Mouse (Mus musculus): ENCODE results near the gene Sipa1l3. TPM values are rescaled to one million over a fixed set of nuclear protein-coding genes. Genes with fewer than 3 reads are reported as not detected.

Sipa1l3 gene
- polyA plus RNA-seq, 1 experiment = 19.0 TPM

GRCm38 (mm10) chr7:29508522-29508921 lies 9.9 kb downstream of the Sipa1l3 start:
- Histone ChIP-seq H3K36me3 (ENCODE audit: control insufficient read depth, insufficient read depth) (no peaks in the 10 kb centered on the region), H3K79me2 (ENCODE audit: control insufficient read depth, insufficient read depth) (peaks cover 94% of the 10 kb centered on the region), H3K27me3 (ENCODE audit: control insufficient read depth, insufficient read depth, insufficient read length) (no peaks in the 10 kb centered on the region), H3K4me2 (ENCODE audit: low read depth) (no peak overlapping the region), H3ac (ENCODE audit: control insufficient read depth, insufficient read length) (no peak overlapping the region), H3K4me3 (no peak overlapping the region)
- TF ChIP-seq TCF3 (IDR thresholded peaks at IDR 0.05; ENCODE audit: insufficient read length, low read depth) (no peak), MAX (IDR thresholded peaks at IDR 0.05; ENCODE audit: low read depth) (no peak), SRF (IDR thresholded peaks at IDR 0.05; ENCODE audit: control insufficient read depth, insufficient read length, low read depth) (no peak), POLR2AphosphoS2 (IDR thresholded peaks at IDR 0.05; ENCODE audit: insufficient read length, low read depth) (no peak), CEBPB (IDR thresholded peaks at IDR 0.05; ENCODE audit: insufficient read depth, poor library complexity, severe bottlenecking) (no peak), E2F4 (IDR thresholded peaks at IDR 0.05; ENCODE audit: insufficient read depth) (no peak), MYOG (IDR thresholded peaks at IDR 0.05; ENCODE audit: control insufficient read depth in 1 of 3, insufficient read depth in 1 of 3, insufficient read length in 2 of 3, low read depth in 2 of 3) (no peak), REST (IDR thresholded peaks at IDR 0.05; ENCODE audit: insufficient read depth, insufficient read length) (no peak), USF1 (IDR thresholded peaks at IDR 0.05; ENCODE audit: low read depth) (no peak)

GRCm38 (mm10) chr7:29505337-29506318 lies 12.8 kb downstream of the Sipa1l3 start:
- Histone ChIP-seq H3K79me2 (ENCODE audit: control insufficient read depth, insufficient read depth) (peaks cover 97% of the 10 kb centered on the region), H3ac (ENCODE audit: control insufficient read depth, insufficient read length) (no peak overlapping the region), H3K36me3 (ENCODE audit: control insufficient read depth, insufficient read depth) (no peaks in the 10 kb centered on the region), H3K4me2 (ENCODE audit: low read depth) (no peak overlapping the region), H3K4me3 (no peak overlapping the region), H3K27me3 (ENCODE audit: control insufficient read depth, insufficient read depth, insufficient read length) (no peaks in the 10 kb centered on the region)
- TF ChIP-seq MAX (IDR thresholded peaks at IDR 0.05; ENCODE audit: low read depth) (no peak), REST (IDR thresholded peaks at IDR 0.05; ENCODE audit: insufficient read depth, insufficient read length) (no peak), USF1 (IDR thresholded peaks at IDR 0.05; ENCODE audit: low read depth) (peak; percentile 37)

GRCm38 (mm10) chr7:29504683-29505290 lies 13.7 kb downstream of the Sipa1l3 start:
- no peaks in the 10 kb centered on the region for H3K36me3 ChIP-seq (ENCODE audit: control insufficient read depth, insufficient read depth)
- H3K79me2 ChIP-seq (ENCODE audit: control insufficient read depth, insufficient read depth) = peaks cover 92% of the 10 kb centered on the region
- no peak overlapping the region for H3K4me3 ChIP-seq
- H3K4me2 ChIP-seq (ENCODE audit: low read depth) = no peak overlapping the region
- no peaks in the 10 kb centered on the region for H3K27me3 ChIP-seq (ENCODE audit: control insufficient read depth, insufficient read depth, insufficient read length)
- no peak overlapping the region for H3ac ChIP-seq (ENCODE audit: control insufficient read depth, insufficient read length)
- TF ChIP-seq REST (IDR thresholded peaks at IDR 0.05; ENCODE audit: insufficient read depth, insufficient read length) = no peak
- no peak for TF ChIP-seq USF1 (IDR thresholded peaks at IDR 0.05; ENCODE audit: low read depth)

DNA sequence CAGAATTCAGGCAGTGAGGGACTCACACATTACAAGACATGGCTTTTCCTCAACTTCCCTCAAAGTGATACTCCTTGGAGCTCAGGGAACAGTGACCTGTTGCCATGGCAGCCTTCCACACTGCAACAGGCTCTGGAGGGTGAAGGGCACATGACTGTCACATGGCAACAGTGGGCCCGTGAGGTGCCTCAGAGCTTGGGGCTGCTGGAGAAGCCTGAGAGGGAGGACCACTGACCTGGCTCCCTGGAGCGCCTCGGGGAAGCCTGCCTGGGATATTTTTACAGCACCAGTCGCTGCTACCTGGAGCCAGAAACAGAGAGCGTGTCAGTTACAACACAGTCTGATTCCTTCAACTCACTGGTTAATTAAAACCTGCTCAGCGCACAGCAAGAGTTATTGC lies 14.8 kb downstream of the Sipa1l3 start:
- H3K27me3 ChIP-seq (ENCODE audit: control insufficient read depth, insufficient read depth, insufficient read length) = no peaks in the 10 kb centered on the region
- H3K79me2 ChIP-seq (ENCODE audit: control insufficient read depth, insufficient read depth) = peaks cover 89% of the 10 kb centered on the region
- H3K4me3 ChIP-seq = no peak overlapping the region
- H3ac ChIP-seq (ENCODE audit: control insufficient read depth, insufficient read length) = no peak overlapping the region
- H3K36me3 ChIP-seq (ENCODE audit: control insufficient read depth, insufficient read depth) = no peaks in the 10 kb centered on the region
- no peak overlapping the region for H3K4me2 ChIP-seq (ENCODE audit: low read depth)
- TF ChIP-seq MAX (IDR thresholded peaks at IDR 0.05; ENCODE audit: low read depth) = no peak
- no peak for TF ChIP-seq REST (IDR thresholded peaks at IDR 0.05; ENCODE audit: insufficient read depth, insufficient read length)
- TF ChIP-seq MYOD1 (IDR thresholded peaks at IDR 0.05; ENCODE audit: control insufficient read depth in 1 of 3, insufficient read length in 2 of 3, low read depth in 2 of 3) = no peak
- TF ChIP-seq TCF12 (IDR thresholded peaks at IDR 0.05; ENCODE audit: insufficient read depth, poor library complexity, severe bottlenecking) = no peak
- TF ChIP-seq TCF3 (IDR thresholded peaks at IDR 0.05; ENCODE audit: insufficient read length, low read depth) = no peak
- TF ChIP-seq USF1 (IDR thresholded peaks at IDR 0.05; ENCODE audit: low read depth) = no peak
- no peak for TF ChIP-seq MYOG (IDR thresholded peaks at IDR 0.05; ENCODE audit: control insufficient read depth in 1 of 3, insufficient read depth in 1 of 3, insufficient read length in 2 of 3, low read depth in 2 of 3)
- TF ChIP-seq E2F4 (IDR thresholded peaks at IDR 0.05; ENCODE audit: insufficient read depth) = no peak
- TF ChIP-seq SRF (IDR thresholded peaks at IDR 0.05; ENCODE audit: control insufficient read depth, insufficient read length, low read depth) = no peak
- no peak for TF ChIP-seq CEBPB (IDR thresholded peaks at IDR 0.05; ENCODE audit: insufficient read depth, poor library complexity, severe bottlenecking)
- no peak for TF ChIP-seq POLR2AphosphoS2 (IDR thresholded peaks at IDR 0.05; ENCODE audit: insufficient read length, low read depth)
- no peak for TF ChIP-seq POLR2A (IDR thresholded peaks at IDR 0.05; ENCODE audit: insufficient read length, low read depth)

GRCm38 (mm10) chr7:29501214-29501613 lies 17.2 kb downstream of the Sipa1l3 start:
- H3K4me3 ChIP-seq = no peak overlapping the region
- H3ac ChIP-seq (ENCODE audit: control insufficient read depth, insufficient read length) = no peak overlapping the region
- peaks cover 77% of the 10 kb centered on the region for H3K79me2 ChIP-seq (ENCODE audit: control insufficient read depth, insufficient read depth)
- H3K4me2 ChIP-seq (ENCODE audit: low read depth) = no peak overlapping the region
- no peaks in the 10 kb centered on the region for H3K36me3 ChIP-seq (ENCODE audit: control insufficient read depth, insufficient read depth)
- H3K27me3 ChIP-seq (ENCODE audit: control insufficient read depth, insufficient read depth, insufficient read length) = no peaks in the 10 kb centered on the region
- TF ChIP-seq MYOG (IDR thresholded peaks at IDR 0.05; ENCODE audit: control insufficient read depth in 1 of 3, insufficient read depth in 1 of 3, insufficient read length in 2 of 3, low read depth in 2 of 3) = no peak
- TF ChIP-seq E2F4 (IDR thresholded peaks at IDR 0.05; ENCODE audit: insufficient read depth) = no peak
- TF ChIP-seq TCF3 (IDR thresholded peaks at IDR 0.05; ENCODE audit: insufficient read length, low read depth) = no peak
- no peak for TF ChIP-seq REST (IDR thresholded peaks at IDR 0.05; ENCODE audit: insufficient read depth, insufficient read length)
- TF ChIP-seq POLR2AphosphoS2 (IDR thresholded peaks at IDR 0.05; ENCODE audit: insufficient read length, low read depth) = no peak
- TF ChIP-seq POLR2A (IDR thresholded peaks at IDR 0.05; ENCODE audit: insufficient read length, low read depth) = no peak
